Mouse (Mus musculus): ENCODE measurements around the gene Ints11. TPM values are rescaled to one million over a fixed set of nuclear protein-coding genes. Genes with fewer than 3 reads are reported as not detected.

The Ints11 gene
- polyA plus RNA-seq, 1 experiment from 2014 or later: 60.7 TPM

- no peak overlapping the region for H3K4me2 ChIP-seq
- peaks cover 26% of the 10 kb centered on the region for H3K4me1 ChIP-seq
- no peak overlapping the region for H3K9ac ChIP-seq
- no peaks in the 10 kb centered on the region for H3K9me3 ChIP-seq
- peaks cover 3% of the 10 kb centered on the region; the same call in 1 of the 2 replicates for H3K36me3 ChIP-seq
- no peak overlapping the region for H3K4me3 ChIP-seq (replicated peaks)
- H3K27me3 ChIP-seq (replicated peaks): no peaks in the 10 kb centered on the region
- no peak for ATAC-seq (ENCODE audit: insufficient read depth, low FRiP score, low read depth)
- 76% methylated on average over 2 of the region's 2 CpGs for WGBS
- H3K27ac ChIP-seq: no peak overlapping the region
Observed at GRCm38 (mm10) chr4:155849391-155849790, 20.0 kb upstream of the Ints11 start.

DNA sequence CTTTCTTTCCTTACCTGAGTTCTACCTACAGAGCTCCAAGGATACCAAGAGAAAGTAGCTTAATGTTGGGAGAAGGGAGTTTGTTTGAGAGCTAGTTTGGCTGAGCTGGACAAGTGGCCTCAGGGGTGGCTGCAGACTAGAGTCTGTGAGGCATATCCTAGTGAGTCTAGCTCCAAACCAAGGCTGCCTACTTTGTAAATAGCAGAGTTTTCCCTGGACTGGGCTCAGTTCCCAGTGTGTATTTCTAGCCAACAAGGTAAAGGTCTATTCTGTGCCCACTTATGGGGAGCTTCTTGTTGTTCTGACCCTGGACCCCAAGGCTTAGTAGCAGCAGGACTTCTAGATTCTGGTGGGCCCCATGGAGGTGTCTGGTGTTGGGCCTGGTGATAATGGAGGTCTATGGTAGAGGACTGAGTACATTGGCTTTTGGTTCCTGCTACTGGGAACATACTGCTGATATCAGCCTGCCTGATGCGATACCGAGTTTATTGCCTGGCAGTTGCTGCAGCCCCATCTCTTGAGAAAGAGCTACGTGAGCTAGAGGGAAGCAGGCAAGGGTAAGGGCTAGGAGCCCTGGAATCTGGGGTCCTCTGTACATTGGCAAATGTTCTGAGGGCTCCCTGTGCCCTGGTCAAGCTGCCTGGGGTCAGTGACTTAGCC is 19.4 kb upstream of the Ints11 start:
- ATAC-seq (ENCODE audit: insufficient read depth, low FRiP score, low read depth): no peak
- H3K9me3 ChIP-seq: no peaks in the 10 kb centered on the region
- H3K4me3 ChIP-seq (replicated peaks): no peak overlapping the region
- H3K4me1 ChIP-seq: peaks cover 26% of the 10 kb centered on the region
- H3K4me2 ChIP-seq: no peak overlapping the region
- no peak overlapping the region for H3K27ac ChIP-seq
- H3K9ac ChIP-seq: no peak overlapping the region
- no peaks in the 10 kb centered on the region for H3K27me3 ChIP-seq (replicated peaks)
- 83% methylated on average over 3 of the region's 3 CpGs for WGBS
- peaks cover 8% of the 10 kb centered on the region for H3K36me3 ChIP-seq

- WGBS: 88% methylated on average over 3 of the region's 3 CpGs
- Histone ChIP-seq H3K36me3 (peaks cover 21% of the 10 kb centered on the region), H3K9ac (no peak overlapping the region), H3K27ac (no peak overlapping the region), H3K9me3 (no peaks in the 10 kb centered on the region), H3K4me3 (replicated peaks) (no peak overlapping the region), H3K4me1 (peaks cover 25% of the 10 kb centered on the region), H3K27me3 (replicated peaks) (no peaks in the 10 kb centered on the region), H3K4me2 (no peak overlapping the region)
- ATAC-seq (ENCODE audit: insufficient read depth, low FRiP score, low read depth): no peak
Observed at GRCm38 (mm10) chr4:155851368-155851767, 18.0 kb upstream of the Ints11 start.

GRCm38 (mm10) chr4:155851951-155852411 is 17.4 kb upstream of the Ints11 start:
- Histone ChIP-seq H3K9ac (no peak overlapping the region), H3K27me3 (replicated peaks) (no peaks in the 10 kb centered on the region), H3K36me3 (peaks cover 25% of the 10 kb centered on the region), H3K4me3 (replicated peaks) (no peak overlapping the region), H3K27ac (no peak overlapping the region), H3K4me1 (peaks cover 19% of the 10 kb centered on the region), H3K9me3 (no peaks in the 10 kb centered on the region), H3K4me2 (no peak overlapping the region)
- ATAC-seq (ENCODE audit: insufficient read depth, low FRiP score, low read depth): no peak
- WGBS: 63% methylated on average over 2 of the region's 2 CpGs

GRCm38 (mm10) chr4:155853421-155853820 is 15.9 kb upstream of the Ints11 start:
- peaks cover 12% of the 10 kb centered on the region for H3K4me1 ChIP-seq
- no peak overlapping the region for H3K9ac ChIP-seq
- 89% methylated on average over 9 of the region's 9 CpGs for WGBS
- H3K4me3 ChIP-seq (replicated peaks): no peak overlapping the region
- no peak overlapping the region for H3K27ac ChIP-seq
- no peaks in the 10 kb centered on the region for H3K27me3 ChIP-seq (replicated peaks)
- H3K9me3 ChIP-seq: no peaks in the 10 kb centered on the region
- ATAC-seq (ENCODE audit: insufficient read depth, low FRiP score, low read depth): no peak
- H3K4me2 ChIP-seq: no peak overlapping the region
- peaks cover 32% of the 10 kb centered on the region for H3K36me3 ChIP-seq

GRCm38 (mm10) chr4:155854991-155855390 is 14.4 kb upstream of the Ints11 start:
- ATAC-seq (ENCODE audit: insufficient read depth, low FRiP score, low read depth): no peak
- H3K36me3 ChIP-seq: peaks cover 38% of the 10 kb centered on the region
- H3K4me2 ChIP-seq: no peak overlapping the region

DNA sequence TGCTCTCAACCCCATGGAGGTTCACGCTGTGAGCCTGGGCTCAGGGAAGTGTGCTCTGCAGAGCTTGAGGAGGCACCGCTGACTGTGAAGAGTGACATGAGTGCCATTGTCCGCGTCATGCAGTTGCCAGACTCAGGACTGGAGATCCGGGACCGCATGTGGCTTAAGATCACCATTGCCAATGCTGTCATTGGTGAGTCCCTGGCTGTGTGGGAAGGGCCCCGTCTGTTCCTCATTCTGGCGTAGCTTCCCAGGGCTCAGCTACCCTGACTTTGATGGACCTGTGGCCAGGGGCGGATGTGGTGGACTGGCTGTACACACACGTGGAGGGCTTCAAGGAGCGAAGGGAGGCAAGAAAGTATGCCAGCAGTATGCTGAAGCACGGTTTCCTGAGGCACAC is 13.3 kb upstream of the Ints11 start:
- H3K4me1 ChIP-seq: no peaks in the 10 kb centered on the region
- no peaks in the 10 kb centered on the region for H3K9me3 ChIP-seq
- H3K27me3 ChIP-seq (replicated peaks): no peaks in the 10 kb centered on the region
- no peak overlapping the region for H3K4me2 ChIP-seq
- no peak overlapping the region for H3K27ac ChIP-seq
- H3K36me3 ChIP-seq: peaks cover 38% of the 10 kb centered on the region
- no peak overlapping the region for H3K4me3 ChIP-seq (replicated peaks)
- ATAC-seq (ENCODE audit: insufficient read depth, low FRiP score, low read depth): no peak
- 91% methylated on average over 12 of the region's 12 CpGs for WGBS
- no peak overlapping the region for H3K9ac ChIP-seq

More at GRCm38 (mm10) chr4:155854991-155855390, 14.4 kb upstream of the Ints11 start:
- Histone ChIP-seq H3K9me3 (no peaks in the 10 kb centered on the region), H3K27me3 (replicated peaks) (no peaks in the 10 kb centered on the region), H3K9ac (no peak overlapping the region), H3K27ac (no peak overlapping the region), H3K4me1 (no peaks in the 10 kb centered on the region), H3K4me3 (replicated peaks) (no peak overlapping the region)
- 94% methylated on average over 12 of the region's 12 CpGs for WGBS

GRCm38 (mm10) chr4:155856881-155857280 is 12.5 kb upstream of the Ints11 start:
- no peak for ATAC-seq (ENCODE audit: insufficient read depth, low FRiP score, low read depth)
- no peak overlapping the region for H3K4me2 ChIP-seq
- no peaks in the 10 kb centered on the region for H3K4me1 ChIP-seq
- H3K9ac ChIP-seq: no peak overlapping the region
- H3K27ac ChIP-seq: no peak overlapping the region
- no peaks in the 10 kb centered on the region for H3K27me3 ChIP-seq (replicated peaks)
- H3K9me3 ChIP-seq: no peaks in the 10 kb centered on the region
- no peak overlapping the region for H3K4me3 ChIP-seq (replicated peaks)
- WGBS: 84% methylated on average over 3 of the region's 3 CpGs
- H3K36me3 ChIP-seq: peaks cover 38% of the 10 kb centered on the region

- Histone ChIP-seq H3K4me3 (replicated peaks) (no peak overlapping the region), H3K9ac (no peak overlapping the region), H3K27me3 (replicated peaks) (no peaks in the 10 kb centered on the region), H3K4me2 (no peak overlapping the region), H3K4me1 (no peaks in the 10 kb centered on the region), H3K9me3 (no peaks in the 10 kb centered on the region), H3K36me3 (peaks cover 35% of the 10 kb centered on the region), H3K27ac (no peak overlapping the region)
- 16% methylated on average over 13 of the region's 13 CpGs for WGBS
- no peak for ATAC-seq (ENCODE audit: insufficient read depth, low FRiP score, low read depth)
Observed at GRCm38 (mm10) chr4:155859318-155859717, 10.0 kb upstream of the Ints11 start.

DNA sequence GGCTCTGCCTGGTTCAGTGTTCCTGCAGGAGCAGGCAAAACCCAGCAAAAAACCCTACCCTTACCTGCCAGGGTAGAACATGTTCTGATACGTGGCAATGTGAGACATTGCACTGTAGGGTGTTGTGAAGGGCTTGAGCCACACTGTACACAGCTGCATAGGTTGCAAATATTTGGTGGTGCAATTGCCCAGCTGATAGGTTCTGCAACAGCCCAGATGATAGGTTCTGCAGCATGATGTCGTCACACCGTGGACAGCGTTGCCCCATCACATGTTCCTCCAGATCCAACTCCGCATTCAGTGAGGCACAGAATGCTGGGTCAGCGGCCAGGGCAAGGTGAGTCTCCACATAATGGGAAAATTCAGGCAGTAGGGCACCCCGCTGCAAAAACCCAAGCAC is 7.6 kb upstream of the Ints11 start:
- no peak for ATAC-seq (ENCODE audit: insufficient read depth, low FRiP score, low read depth)
- H3K36me3 ChIP-seq: peaks cover 26% of the 10 kb centered on the region
- 85% methylated on average over 7 of the region's 7 CpGs for WGBS

GRCm38 (mm10) chr4:155863001-155863400 is 6.3 kb upstream of the Ints11 start, which contains the start of gene Tas1r3:
Tas1r3 (minus strand) TSS chr4:155863362.
- Histone ChIP-seq H3K9ac (no peak within 1 kb of the TSS), H3K27ac (no peak within 1 kb of the TSS), H3K4me3 (replicated peaks) (no peak within 1 kb of the TSS), H3K27me3 (replicated peaks) (no peaks in the 10 kb centered on the region), H3K36me3 (peaks cover 25% of the 10 kb centered on the region), H3K9me3 (no peaks in the 10 kb centered on the region), H3K4me2 (no peak within 1 kb of the TSS), H3K4me1 (no peaks in the 10 kb centered on the region)
- 74% methylated on average over 5 of the region's 5 CpGs for WGBS
- ATAC-seq (ENCODE audit: insufficient read depth, low FRiP score, low read depth): no peak

More for the DNA sequence above, 7.6 kb upstream of the Ints11 start:
- Histone ChIP-seq H3K4me2 (no peak overlapping the region), H3K27ac (no peak overlapping the region), H3K9me3 (no peaks in the 10 kb centered on the region), H3K4me3 (replicated peaks) (no peak overlapping the region), H3K4me1 (no peaks in the 10 kb centered on the region), H3K27me3 (replicated peaks) (no peaks in the 10 kb centered on the region), H3K9ac (no peak overlapping the region)

GRCm38 (mm10) chr4:155868614-155869298 is 590 bp upstream of the Ints11 start:
- WGBS: 9% methylated on average over 22 of the region's 22 CpGs
- Histone ChIP-seq H3K27me3 (replicated peaks) (no peaks in the 10 kb centered on the region), H3K27ac (no peak overlapping the region)

More at GRCm38 (mm10) chr4:155868614-155869298, 590 bp upstream of the Ints11 start:
- Histone ChIP-seq H3K4me2 (peak overlapping the region; percentile 91), H3K9me3 (no peaks in the 10 kb centered on the region), H3K36me3 (peaks cover 24% of the 10 kb centered on the region), H3K4me1 (peaks cover 13% of the 10 kb centered on the region), H3K9ac (peak overlapping the region; percentile 76), H3K4me3 (replicated peaks) (peak overlapping the region; percentile 82)
- peak; percentile 24; the same call in 1 of the 2 replicates for ATAC-seq (ENCODE audit: insufficient read depth, low FRiP score, low read depth)

Measured in stomach, embryonic 15.5 days (tissue).